Mouse (Mus musculus) midbrain, embryonic 15.5 days (tissue): ENCODE measurements around the gene Fxyd1. TPM values are rescaled to one million over a fixed set of nuclear protein-coding genes. Genes with fewer than 3 reads are reported as not detected.

Source experiments
- ATAC-seq: fragments of 200-750 bp; cut with Nextera tagmentation; replicated peaks from 2 replicates; pipeline ENCODE4 v1.8.0; 2017; ENCODE audit warnings: moderate TSS enrichment
- H3K27ac ChIP-seq: fragments of 300-500 bp; sonication (generic); 2 replicates; pipeline ENCODE4 v1.5.1; 2015; ENCODE audit warnings: mild to moderate bottlenecking, inconsistent platforms
- H3K27me3 ChIP-seq: fragments of 300-500 bp; sonication (generic); replicated peaks from 2 replicates; pipeline ENCODE4 v1.6.1; 2015; ENCODE audit warnings: inconsistent platforms
- H3K36me3 ChIP-seq: fragments of 300-500 bp; sonication (generic); replicated peaks from 2 replicates; pipeline ENCODE4 v1.6.1; 2015; ENCODE audit warnings: inconsistent platforms
- H3K4me1 ChIP-seq: fragments of 300-500 bp; sonication (generic); 2 replicates; pipeline ENCODE4 v1.6.1; 2015; ENCODE audit warnings: inconsistent platforms
- H3K4me2 ChIP-seq: fragments of 300-500 bp; sonication (generic); 2 replicates; pipeline ENCODE4 v1.6.1; 2015; ENCODE audit warnings: inconsistent platforms, mild to moderate bottlenecking, moderate library complexity
- H3K4me3 ChIP-seq: fragments of 300-500 bp; sonication (generic); 2 replicates; pipeline ENCODE4 v1.5.1; 2015; ENCODE audit warnings: mild to moderate bottlenecking, inconsistent platforms
- H3K9ac ChIP-seq: fragments of 300-500 bp; sonication (generic); 2 replicates; pipeline ENCODE4 v1.6.1; 2015; ENCODE audit warnings: mild to moderate bottlenecking, inconsistent platforms
- H3K9me3 ChIP-seq: fragments of 300-500 bp; sonication (generic); 2 replicates; pipeline ENCODE4 v1.6.1; 2016; ENCODE audit warnings: inconsistent platforms
- WGBS: fragments of 180-500 bp; shearing (Covaris S2); methylation state at CpG from one replicate; pipeline ENCODE4 v1.1.7; 2015; ENCODE audit warnings: mixed read lengths; 5-methylcytosine and 5-hydroxymethylcytosine counted together
- polyA plus RNA-seq: library from polyadenylated mRNA; unstranded; fragments of >200 nt; fragmentation: Nextera tagmentation; extraction: Ambion mirVana; gene quantifications from 2 replicates; pipeline ENCODE4 v1.2.1, GENCODE M21; 2015

The Fxyd1 gene
- polyA plus RNA-seq, 1 experiment from 2014 or later: 13.2 TPM

DNA sequence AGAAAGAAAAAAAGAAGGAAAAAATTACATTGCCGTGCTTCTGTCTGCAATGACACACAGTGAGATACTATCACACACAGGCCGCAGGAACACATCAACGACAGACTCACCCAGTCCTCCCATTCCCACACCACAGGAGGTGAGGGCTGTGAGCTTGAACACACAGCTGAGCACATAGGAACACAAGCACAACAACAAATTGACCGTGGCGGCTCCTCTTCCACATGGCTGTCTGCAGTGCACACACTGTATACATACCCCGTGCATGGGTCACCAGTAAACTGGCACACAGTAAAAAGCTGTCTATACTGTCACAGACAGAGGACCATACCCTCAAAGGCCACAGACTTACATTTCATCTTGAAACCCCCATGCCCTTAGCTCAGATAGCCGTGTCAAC, 551 bp downstream of the Fxyd1 start:
- Histone ChIP-seq H3K4me3 (no peak overlapping the region), H3K9me3 (no peaks in the 10 kb centered on the region), H3K36me3 (no peaks in the 10 kb centered on the region), H3K27me3 (peaks cover 34% of the 10 kb centered on the region), H3K4me1 (peaks cover 17% of the 10 kb centered on the region), H3K27ac (no peak overlapping the region), H3K4me2 (no peak overlapping the region), H3K9ac (no peak overlapping the region)
- WGBS: 78% methylated on average over 7 of the region's 7 CpGs
- ATAC-seq: no peak

DNA sequence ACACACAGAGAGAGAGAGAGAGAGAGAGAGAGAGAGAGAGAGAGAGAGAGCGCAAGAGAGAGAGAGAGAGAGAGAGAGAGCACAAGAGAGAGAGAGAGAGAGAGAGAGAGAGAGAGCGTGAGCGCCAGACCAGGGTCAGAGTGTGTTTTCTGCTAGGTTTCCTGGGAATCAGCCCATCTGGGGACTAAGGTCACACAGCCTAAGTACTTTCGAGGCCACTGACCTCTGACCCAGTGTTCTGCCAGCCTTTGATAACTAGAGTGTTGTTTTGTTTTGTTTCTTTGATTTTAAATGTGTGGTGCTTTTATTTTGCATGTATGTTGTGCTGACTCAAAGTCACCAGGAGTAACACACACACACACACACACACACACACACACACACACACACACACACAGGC, 1.1 kb downstream of the Fxyd1 start:
- no peak overlapping the region for H3K9ac ChIP-seq
- H3K27me3 ChIP-seq: peaks cover 39% of the 10 kb centered on the region
- H3K4me1 ChIP-seq: peaks cover 23% of the 10 kb centered on the region
- H3K4me3 ChIP-seq: no peak overlapping the region
- no peak overlapping the region for H3K4me2 ChIP-seq
- H3K27ac ChIP-seq: no peak overlapping the region
- 17% methylated on average over 3 of the region's 4 CpGs for WGBS
- no peaks in the 10 kb centered on the region for H3K36me3 ChIP-seq
- no peaks in the 10 kb centered on the region for H3K9me3 ChIP-seq
- ATAC-seq: no peak

DNA sequence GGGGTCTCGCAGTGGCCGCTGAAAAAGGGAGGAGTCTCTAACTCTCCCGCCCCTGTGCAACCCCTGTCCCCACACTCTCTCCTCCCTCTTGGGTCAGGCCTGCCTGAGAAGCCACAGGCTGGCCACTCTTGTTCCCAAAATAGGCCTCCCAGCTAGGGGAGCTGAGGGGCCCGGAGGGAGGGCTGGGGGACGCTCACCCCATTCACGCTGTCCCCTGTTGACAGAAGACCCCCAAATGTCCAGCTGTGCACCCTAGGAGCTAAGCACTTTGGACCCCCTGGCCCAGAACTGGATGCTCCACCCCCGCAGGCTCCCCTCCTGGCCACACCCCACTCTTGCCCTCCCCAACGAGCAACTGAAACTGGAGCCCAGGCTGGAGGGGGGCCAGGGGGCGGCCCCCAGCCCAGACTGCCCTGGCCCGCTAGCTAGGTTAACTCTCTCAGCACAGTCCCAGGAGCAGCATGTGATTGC, 1.6 kb downstream of the Fxyd1 start:
- no peak overlapping the region for H3K9ac ChIP-seq
- H3K4me3 ChIP-seq: no peak overlapping the region

DNA sequence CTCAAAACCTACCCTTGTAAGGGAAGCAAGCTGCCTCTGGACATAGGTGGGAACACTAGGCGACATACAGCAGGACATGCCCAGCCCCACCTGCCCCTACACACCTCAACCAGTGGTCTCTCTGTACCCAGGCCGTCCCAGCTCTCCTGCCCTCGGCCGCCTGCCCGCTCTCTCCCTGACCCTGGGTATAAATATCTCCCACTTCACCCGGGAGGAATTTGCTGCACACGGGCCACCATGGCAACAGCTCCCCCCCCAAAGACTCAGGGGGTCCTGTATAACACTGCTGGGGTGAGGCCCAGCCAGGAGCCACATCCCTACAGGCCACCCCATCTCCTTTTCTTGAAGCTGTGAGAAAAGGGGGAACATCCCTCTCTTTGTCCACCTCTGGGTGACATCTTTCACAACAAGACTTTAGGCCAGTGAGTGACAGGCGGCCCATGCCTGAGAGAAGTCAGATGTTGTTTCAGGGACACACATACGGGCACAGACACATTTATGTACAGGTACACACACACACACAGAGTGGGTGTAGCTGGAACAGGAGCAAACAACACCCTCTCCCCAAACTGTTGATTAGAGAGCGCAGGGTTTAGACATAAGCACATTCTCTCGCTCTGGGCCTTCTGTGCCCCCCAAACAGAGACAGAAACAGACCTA, 2.2 kb downstream of the Fxyd1 start:
- Histone ChIP-seq H3K36me3 (no peaks in the 10 kb centered on the region), H3K27ac (no peak overlapping the region), H3K4me2 (no peak overlapping the region), H3K4me3 (no peak overlapping the region), H3K27me3 (peaks cover 40% of the 10 kb centered on the region), H3K4me1 (peaks cover 34% of the 10 kb centered on the region), H3K9ac (no peak overlapping the region), H3K9me3 (no peaks in the 10 kb centered on the region)
- ATAC-seq: no peak
- WGBS: 43% methylated on average over 11 of the region's 11 CpGs

More for the DNA sequence above, 1.6 kb downstream of the Fxyd1 start:
- ATAC-seq: no peak
- Histone ChIP-seq H3K4me1 (peaks cover 28% of the 10 kb centered on the region), H3K27ac (no peak overlapping the region), H3K4me2 (no peak overlapping the region), H3K9me3 (no peaks in the 10 kb centered on the region), H3K27me3 (peaks cover 40% of the 10 kb centered on the region), H3K36me3 (no peaks in the 10 kb centered on the region)
- 7% methylated on average over 9 of the region's 10 CpGs for WGBS

DNA sequence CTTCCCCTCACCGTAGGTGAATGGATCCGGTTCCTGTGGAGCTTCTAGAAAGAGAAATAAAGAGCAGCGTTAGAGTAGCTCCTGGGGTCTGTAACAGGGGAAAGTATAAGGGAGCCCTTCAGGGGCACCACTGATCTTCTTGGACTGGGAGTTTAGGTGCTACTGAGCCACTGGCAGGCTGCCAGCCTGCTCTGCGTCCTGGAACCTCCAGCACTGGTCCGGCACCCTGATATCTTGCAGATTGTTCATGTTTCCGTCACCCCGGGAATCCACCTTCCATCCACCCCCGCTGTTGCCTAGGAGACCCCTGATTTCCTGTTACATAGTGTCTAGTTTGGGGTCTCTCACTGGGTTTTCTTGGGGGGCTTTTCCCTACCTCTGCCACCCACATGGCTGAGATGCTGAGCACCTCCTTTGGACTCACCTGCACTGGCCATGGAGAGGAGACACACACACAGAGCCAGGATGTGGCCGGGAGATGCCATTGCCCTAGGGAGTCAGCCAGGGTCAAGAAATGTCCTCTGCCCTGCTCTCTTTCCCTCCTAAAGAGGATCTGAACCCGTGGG, 3.0 kb downstream of the Fxyd1 start:
- WGBS: 32% methylated on average over 10 of the region's 10 CpGs
- Histone ChIP-seq H3K27ac (no peak overlapping the region), H3K9ac (no peak overlapping the region), H3K27me3 (peaks cover 40% of the 10 kb centered on the region), H3K4me2 (no peak overlapping the region), H3K4me1 (peaks cover 42% of the 10 kb centered on the region), H3K9me3 (no peaks in the 10 kb centered on the region), H3K4me3 (no peak overlapping the region), H3K36me3 (no peaks in the 10 kb centered on the region)
- no peak for ATAC-seq

DNA sequence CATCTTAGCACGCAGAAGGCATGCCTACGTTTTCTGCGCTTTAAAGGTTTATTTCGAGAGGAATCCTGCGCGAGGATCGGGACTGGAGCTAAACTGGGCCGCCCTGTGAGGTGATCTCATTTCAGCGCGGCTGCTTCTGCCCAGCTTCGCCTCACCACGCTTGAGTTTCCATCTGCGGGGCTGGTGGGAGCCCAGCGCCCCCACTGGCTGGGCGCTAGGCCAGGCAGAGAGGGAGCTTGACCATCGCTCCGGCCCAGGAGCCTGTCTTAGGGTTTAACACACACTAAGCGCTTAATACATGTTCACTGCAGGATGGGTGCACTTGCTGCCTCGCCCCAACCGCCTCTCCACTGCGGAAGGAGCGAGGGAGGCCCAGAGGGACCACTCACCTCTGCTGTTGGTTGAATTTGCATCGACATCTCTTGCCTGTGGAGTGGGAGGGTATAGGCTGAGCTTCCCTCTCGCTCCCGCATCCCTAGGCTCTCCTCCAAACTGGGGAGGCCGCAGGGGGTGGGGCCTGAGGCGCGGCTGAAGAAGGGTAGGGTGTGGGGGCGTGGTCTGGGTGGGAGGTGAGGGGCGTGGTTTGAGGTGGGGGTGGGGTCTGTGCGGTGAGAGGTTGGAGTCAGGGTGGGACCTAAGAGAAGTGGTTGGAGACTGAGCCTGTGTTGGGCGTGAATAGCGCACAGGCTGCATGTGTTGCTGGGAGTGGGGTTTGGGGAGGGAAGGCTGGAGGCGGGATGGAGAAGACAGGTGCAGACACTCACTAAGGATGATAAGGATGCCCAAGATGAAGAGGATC, 4.2 kb downstream of the Fxyd1 start:
- peak; percentile 5; the same call in 1 of the 2 replicates for ATAC-seq
- no peak overlapping the region for H3K9ac ChIP-seq
- H3K4me2 ChIP-seq: peak overlapping the region; percentile 66
- no peaks in the 10 kb centered on the region for H3K36me3 ChIP-seq
- H3K4me3 ChIP-seq: peak overlapping the region; percentile 48
- H3K27me3 ChIP-seq: peaks cover 40% of the 10 kb centered on the region
- peaks cover 44% of the 10 kb centered on the region for H3K4me1 ChIP-seq
- H3K27ac ChIP-seq: no peak overlapping the region
- no peaks in the 10 kb centered on the region for H3K9me3 ChIP-seq
- 2% methylated on average over 34 of the region's 34 CpGs for WGBS

DNA sequence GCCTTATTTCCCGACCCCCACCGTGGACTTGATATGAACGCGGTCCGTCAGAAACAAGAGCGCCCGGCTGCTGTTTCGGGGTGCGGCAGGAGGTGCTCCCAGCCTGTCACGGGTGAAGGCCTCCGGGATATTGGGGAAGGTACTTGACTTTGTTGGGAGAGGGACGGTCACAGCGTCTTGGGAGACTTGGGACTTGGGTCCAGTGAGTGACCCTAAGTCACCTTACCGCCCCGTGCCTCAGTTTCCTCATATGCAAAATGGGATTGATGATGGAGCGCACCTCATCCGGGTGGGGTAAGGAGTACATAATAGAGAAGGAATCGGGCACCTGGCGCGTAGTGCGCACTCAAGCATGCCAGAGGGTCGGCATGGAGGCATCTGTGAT, 4.8 kb downstream of the Fxyd1 start:
- 2% methylated on average over 22 of the region's 22 CpGs for whole genome bisulfite sequencing
- no peak for ATAC-seq
- H3K27me3 ChIP-seq: peaks cover 40% of the 10 kb centered on the region

DNA sequence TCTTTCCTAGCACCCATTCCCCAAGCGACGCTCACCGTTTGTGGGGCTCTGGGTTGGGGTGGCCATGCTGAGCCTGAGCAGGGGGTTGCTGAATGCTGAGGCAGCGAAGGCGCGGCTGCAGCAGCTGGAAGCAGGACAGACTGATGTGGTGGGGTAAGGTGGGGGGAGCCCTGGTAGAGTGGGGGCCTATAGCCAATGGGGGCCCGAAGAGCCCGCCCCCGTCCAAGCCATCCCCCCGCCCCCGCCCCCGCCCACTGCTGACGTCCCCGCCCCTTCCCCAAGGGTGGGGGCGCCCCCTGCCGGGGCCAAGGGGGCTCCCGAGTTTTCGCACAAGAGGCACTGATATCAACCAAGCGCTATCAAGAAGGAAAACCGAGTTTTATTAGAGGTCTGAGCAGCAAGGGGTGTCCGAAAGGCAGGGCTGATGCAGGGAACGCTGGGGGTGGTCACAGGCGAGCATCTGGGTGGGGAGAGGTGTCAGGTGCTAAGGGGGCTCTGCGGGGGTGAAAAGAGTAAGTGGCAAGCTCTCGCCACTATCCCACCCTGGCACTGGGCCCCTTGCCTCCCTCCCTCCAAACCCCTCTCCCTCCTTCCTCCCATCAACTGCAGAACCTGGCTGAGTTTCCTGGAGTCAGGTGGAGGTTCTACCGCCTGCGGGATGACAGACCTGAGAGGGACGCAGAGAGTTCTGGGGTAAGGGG, 5.5 kb downstream of the Fxyd1 start, which contains the start of gene Fxyd7:
Fxyd7 (minus strand) TSS at position 147 of the 701 bp plus-strand sequence.
- no peaks in the 10 kb centered on the region for H3K9me3 ChIP-seq
- 2% methylated on average over 28 of the region's 28 CpGs for WGBS
- peak within 1 kb of the TSS; percentile 74 for H3K27ac ChIP-seq
- H3K4me3 ChIP-seq: peak within 1 kb of the TSS; percentile 48
- peaks cover 40% of the 10 kb centered on the region for H3K27me3 ChIP-seq
- no peaks in the 10 kb centered on the region for H3K36me3 ChIP-seq
- ATAC-seq: peak; percentile 65
- H3K9ac ChIP-seq: peak within 1 kb of the TSS; percentile 51
- H3K4me1 ChIP-seq: peaks cover 44% of the 10 kb centered on the region
- peak within 1 kb of the TSS; percentile 66 for H3K4me2 ChIP-seq

More for the DNA sequence above, 4.8 kb downstream of the Fxyd1 start:
- Histone ChIP-seq H3K9ac (no peak overlapping the region), H3K27ac (no peak overlapping the region), H3K36me3 (no peaks in the 10 kb centered on the region), H3K4me2 (peak overlapping the region; percentile 66), H3K4me3 (peak overlapping the region; percentile 48), H3K9me3 (no peaks in the 10 kb centered on the region), H3K4me1 (peaks cover 44% of the 10 kb centered on the region)

DNA sequence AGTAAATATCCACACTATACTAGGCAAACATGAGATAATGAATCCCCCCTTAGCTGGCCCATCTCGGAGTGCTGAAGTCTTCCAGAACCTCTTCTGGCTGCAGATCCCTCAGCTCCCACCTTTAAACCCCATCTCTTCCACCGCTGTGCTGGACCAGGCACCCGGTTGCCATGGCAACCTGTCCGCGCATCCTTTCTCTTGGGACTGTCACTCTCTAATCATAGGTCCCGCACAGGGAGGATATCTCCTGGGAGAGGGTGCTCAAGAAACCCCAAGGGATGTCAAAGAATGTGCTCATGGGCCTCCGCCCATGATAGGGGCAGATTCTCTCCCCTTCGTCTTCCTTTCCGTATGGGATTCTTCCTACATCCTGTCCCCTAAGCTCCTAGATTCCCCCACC, 6.1 kb downstream of the Fxyd1 start:
- Histone ChIP-seq H3K36me3 (no peaks in the 10 kb centered on the region), H3K9me3 (no peaks in the 10 kb centered on the region), H3K27me3 (peaks cover 40% of the 10 kb centered on the region), H3K4me2 (peak overlapping the region; percentile 66), H3K4me1 (peaks cover 44% of the 10 kb centered on the region), H3K9ac (peak overlapping the region; percentile 51), H3K27ac (0 out of 2 replicates have a peak overlapping the region, but pooled peaks have one; percentile 74), H3K4me3 (peak overlapping the region; percentile 48)
- 3% methylated on average over 9 of the region's 9 CpGs for WGBS
- ATAC-seq: peak; percentile 50; the same call in 1 of the 2 replicates

DNA sequence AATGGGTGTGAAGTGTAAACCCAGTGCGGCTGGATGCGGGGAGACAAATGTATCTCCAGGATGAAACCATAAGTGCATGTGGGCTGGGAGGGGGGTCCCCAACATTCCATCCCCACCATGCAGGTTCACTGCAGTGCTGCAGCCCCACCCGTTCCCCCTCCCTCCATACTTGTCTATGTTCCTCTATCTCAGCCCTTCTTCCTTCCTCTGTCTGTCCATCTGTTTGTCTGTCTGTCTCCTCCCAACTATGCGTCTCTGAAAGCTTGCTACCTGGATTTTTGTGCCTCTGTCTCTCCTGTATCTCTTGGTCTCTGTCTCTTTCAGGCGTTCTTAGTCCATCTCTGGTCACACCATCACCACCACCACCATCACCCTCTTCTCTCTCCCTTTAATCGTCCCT, 6.5 kb downstream of the Fxyd1 start:
- H3K9me3 ChIP-seq: no peaks in the 10 kb centered on the region
- WGBS: under 1% methylated on average over 6 of the region's 6 CpGs
- H3K9ac ChIP-seq: peak overlapping the region; percentile 51
- peak overlapping the region; percentile 48 for H3K4me3 ChIP-seq
- peaks cover 44% of the 10 kb centered on the region for H3K4me1 ChIP-seq
- H3K27me3 ChIP-seq: peaks cover 42% of the 10 kb centered on the region
- H3K36me3 ChIP-seq: no peaks in the 10 kb centered on the region
- ATAC-seq: peak; percentile 5; the same call in 1 of the 2 replicates
- peak overlapping the region; percentile 66 for H3K4me2 ChIP-seq
- H3K27ac ChIP-seq: peak overlapping the region; percentile 74

DNA sequence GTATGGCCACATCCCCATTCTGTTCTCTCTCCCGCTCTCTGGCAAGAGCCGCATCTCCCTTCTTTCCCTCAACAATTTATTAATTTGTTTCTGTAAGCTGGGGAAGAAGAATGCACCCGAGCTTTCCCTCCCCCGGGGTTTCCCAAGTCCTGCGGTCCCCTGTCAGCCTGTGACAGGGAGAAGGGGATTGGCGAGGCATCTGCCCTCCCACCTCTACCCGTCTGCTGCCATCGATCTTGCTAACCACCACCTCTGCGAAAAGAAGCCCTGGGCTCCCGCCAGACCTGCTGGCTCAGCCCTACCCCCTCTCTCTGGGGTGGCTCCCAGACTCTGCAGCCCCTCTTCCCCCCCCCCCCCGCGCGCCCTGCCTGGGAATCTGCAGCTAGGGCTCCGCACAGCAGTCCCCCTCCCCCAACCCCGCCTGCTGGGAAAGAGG, 7.1 kb downstream of the Fxyd1 start:
- H3K9ac ChIP-seq: peak overlapping the region; percentile 51
- H3K4me3 ChIP-seq: peak overlapping the region; percentile 48
- peaks cover 48% of the 10 kb centered on the region for H3K27me3 ChIP-seq
- 4% methylated on average over 12 of the region's 15 CpGs for WGBS
- no peaks in the 10 kb centered on the region for H3K36me3 ChIP-seq
- H3K27ac ChIP-seq: peak overlapping the region; percentile 74
- no peaks in the 10 kb centered on the region for H3K9me3 ChIP-seq
- peak overlapping the region; percentile 66 for H3K4me2 ChIP-seq
- peak; percentile 59 for ATAC-seq
- peaks cover 41% of the 10 kb centered on the region for H3K4me1 ChIP-seq
